Mouse (Mus musculus) erythroblast, embryonic 14.5 days (primary cell): ENCODE results near the gene Gabrb1.

Source experiments
- GATA1 ChIP-seq: IDR thresholded peaks from 2 replicates; pipeline ENCODE4 v1.6.1; 2012; ENCODE audit warnings: low read length, inconsistent platforms, mixed read lengths
- TAL1 ChIP-seq: IDR thresholded peaks from 3 replicates; pipeline ENCODE4 v1.6.1; 2012; ENCODE audit warnings: low read length, inconsistent platforms, mixed read lengths

DNA sequence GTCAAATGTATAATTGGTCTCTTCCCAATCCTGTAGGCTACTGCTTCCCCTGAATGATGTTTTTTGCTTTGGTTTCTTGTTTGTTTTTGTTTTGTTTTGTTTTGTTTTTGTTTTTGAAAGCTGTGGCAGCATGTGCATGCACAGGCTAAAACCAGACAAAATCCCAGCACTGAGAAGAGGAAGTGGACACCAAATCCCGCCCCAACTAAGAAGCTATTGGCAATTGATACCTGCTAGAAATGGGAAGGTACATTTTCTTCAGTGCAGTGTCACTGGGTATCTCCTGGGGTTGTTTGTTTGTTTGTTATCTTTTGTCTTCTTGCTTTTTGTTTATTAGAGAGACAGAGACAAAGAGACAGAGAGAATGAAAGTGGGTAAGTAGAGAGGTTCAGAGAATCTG, 537.5 kb downstream of the Gabrb1 start:
- no peak for TF ChIP-seq GATA1
- no peak for TF ChIP-seq TAL1
